Mouse (Mus musculus): ENCODE data around the gene Akt1s1. TPM values are rescaled to one million over a fixed set of nuclear protein-coding genes. Genes with fewer than 3 reads are reported as not detected.

Akt1s1 gene
- 1 to 10 TPM; 1.2 to 3.1 TPM for polyA plus RNA-seq (2017; shearing (Covaris generic))

DNA sequence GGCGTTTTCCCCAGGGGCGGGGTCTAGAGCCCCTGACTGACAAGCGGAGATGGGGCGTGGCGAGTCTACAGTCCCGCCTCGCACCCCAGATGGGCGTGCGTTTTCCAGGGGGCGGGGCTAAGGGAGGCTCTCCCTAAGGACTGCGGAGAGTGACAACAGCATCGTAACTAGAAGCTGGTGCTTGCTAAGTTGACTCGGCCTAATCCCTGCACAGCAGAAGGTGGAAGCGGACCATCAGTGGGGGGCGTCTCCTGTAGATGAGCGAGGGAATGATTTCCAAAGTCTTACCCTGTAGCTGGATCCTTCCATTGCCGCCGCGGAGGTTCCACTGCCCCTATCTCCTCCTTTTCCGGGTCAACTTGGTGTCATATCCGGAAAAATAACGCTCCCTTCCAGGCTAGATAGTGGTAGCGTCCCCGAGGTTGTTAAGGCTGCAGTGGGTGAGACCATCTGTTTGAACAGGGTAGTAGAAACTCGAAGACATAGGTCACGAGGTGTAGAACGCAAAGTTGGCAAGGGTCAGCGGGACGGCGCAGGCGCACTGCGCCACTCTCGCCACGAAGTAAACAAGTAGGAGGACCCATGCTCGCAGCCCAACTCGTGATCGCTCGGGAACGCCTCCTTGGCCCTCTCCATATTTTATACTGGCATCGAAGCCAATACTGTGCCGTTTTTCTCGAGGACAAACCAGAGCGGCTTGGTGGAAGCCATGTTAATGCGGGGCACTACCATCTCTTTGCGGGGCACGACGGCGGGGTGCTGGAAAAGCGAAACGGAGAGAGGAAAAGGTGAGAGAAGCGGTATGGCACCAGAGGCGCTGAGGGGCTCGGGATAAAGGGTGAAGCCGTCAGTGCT, at the start of gene Akt1s1, which contains the start of gene Tbc1d17:
Gene Akt1s1, plus strand, starts transcription at position 431 of the 855 bp plus-strand sequence.
Gene Tbc1d17, minus strand, starts transcription at position 519 of the 855 bp plus-strand sequence.
- ATAC-seq: peak; percentile 79

- no peak for ATAC-seq
Observed at GRCm38 (mm10) chr7:44808927-44809326, 39.9 kb upstream of the Akt1s1 start.

DNA sequence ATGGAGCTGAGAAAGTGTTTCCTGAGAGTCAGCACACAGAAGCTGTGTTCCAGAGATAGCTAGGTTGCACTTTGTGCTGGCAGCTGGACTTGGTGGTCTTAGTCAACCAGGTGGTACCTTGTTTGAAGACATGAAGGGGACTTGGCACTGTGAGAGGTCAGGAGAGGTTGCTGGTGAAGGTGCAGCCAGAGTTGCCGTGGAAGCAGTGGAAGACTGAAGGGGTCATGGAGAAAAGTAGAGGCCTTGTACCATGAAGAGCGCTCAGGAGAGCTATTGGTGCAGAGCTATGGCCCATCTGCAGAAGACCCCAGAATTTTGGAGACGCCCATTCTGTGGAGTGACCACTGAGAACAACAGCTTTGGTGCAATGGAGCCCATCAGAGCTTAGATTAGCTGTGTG, 39.3 kb upstream of the Akt1s1 start:
- ATAC-seq: no peak

GRCm38 (mm10) chr7:44810365-44810764, 38.4 kb upstream of the Akt1s1 start:
- no peak for ATAC-seq

DNA sequence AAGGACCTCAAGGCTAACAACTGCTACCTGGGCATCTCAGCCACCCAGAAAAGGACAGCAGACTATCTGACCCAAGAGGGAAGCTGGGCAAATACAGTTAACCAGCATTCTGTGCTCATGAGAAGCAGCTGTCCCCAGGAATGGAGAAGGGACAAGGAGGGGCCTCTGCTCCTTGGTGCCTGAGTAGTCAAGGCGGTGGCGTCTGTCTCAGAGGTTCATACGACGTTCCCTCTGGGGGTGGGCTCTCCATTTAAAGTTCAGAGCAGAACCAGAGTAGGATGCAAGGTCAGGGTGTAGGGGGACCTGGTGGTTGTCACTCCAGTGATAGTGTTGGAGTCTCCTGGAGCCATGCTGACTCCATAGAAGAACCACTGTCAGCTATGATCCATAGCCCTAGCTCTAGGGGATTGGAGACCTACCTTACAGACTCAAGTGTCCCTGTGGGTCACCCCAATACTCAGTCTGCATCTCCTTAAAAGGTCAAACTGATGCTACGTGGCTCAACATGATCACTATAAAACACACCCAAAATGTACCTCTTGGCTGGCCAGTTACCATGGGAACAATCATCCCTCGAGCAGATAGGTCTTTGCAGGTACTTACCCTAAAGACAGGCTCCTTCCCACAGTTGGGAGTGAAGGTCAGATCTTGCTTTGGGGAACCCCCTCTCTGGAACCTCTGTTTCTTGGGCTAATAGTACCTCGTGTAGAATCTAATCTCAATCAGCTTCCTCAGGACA, 37.8 kb upstream of the Akt1s1 start:
- no peak for ATAC-seq

DNA sequence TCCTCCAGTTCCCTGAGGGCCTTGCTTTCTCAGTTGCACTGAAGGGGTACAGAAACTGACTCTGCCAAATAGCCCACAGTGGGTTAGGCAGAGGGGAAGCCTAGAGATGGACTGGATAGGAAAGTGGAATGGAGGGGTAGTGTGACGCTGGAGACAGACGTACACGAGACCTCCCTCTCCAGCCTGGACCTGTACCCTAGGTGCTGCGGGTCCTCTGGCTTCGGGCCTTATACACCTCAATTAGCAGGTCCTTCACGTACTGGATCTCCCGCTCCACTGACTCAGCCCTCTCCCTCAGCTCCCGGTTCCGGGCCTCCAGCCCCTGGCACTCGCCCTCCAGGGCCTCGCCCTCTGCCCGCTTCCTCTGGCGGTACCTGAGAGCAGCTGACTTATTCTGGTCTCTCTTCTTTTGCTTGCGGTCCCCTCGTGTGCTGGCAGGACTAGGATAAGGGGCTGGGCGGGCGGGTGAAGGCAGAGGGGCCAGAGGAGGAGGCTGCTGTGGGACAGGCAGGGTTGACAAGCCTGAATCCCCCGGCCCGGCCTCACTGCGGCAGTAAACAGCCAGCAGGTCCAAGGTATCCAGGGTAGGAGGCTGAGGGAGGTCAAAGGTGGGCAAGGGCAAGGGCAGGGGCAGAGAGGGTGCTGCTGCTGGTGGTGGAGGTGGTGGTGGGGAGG, 36.0 kb upstream of the Akt1s1 start:
- no peak for ATAC-seq

DNA sequence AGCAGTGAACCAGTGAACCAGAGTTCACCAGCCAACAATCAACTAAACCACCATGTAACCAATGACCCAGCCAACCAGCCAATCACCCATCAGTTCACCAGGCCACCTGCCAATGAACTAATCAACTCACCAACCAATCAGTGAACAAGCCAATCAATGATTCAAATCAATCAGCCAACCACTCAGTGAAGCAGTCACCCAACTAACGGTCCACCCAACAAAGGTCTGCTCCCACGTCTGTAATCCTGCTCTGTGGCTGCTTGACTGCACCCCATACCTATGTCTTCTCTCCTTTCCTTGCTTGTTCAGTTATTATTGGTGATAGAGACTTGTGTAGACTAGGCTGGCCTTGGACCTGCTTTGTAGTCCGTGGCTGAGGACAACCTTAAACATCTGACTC, 34.8 kb upstream of the Akt1s1 start:
- ATAC-seq: no peak

DNA sequence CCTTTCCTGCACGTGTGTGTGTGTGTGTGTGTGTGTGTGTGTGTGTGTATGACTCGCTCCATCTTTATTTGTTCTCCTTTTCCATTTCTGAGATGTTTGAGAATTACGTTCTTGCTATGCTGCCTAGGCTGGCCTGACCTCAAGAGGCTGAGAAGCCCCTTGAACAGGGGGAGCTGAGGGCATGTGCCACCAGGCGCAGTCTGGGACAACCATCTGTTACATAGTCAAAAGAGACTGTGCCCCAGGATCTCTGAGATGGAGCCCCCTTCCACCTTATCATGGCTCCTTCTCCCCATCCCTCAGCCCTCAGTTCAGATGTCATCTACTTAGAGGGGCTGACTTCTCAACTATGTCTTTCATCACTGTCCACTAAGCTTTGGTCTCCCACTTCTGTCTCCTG, 34.4 kb upstream of the Akt1s1 start:
- no peak for ATAC-seq

GRCm38 (mm10) chr7:44814952-44815553, 33.7 kb upstream of the Akt1s1 start:
- no peak for ATAC-seq

- peak; percentile 94 for ATAC-seq
Observed at GRCm38 (mm10) chr7:44815721-44816469, 32.9 kb upstream of the Akt1s1 start, which contains the start of the genes Nup62 and Il4i1. TSS of gene Nup62 (plus strand) at chr7:44816088. TSS of gene Il4i1 (plus strand) at chr7:44816387.

DNA sequence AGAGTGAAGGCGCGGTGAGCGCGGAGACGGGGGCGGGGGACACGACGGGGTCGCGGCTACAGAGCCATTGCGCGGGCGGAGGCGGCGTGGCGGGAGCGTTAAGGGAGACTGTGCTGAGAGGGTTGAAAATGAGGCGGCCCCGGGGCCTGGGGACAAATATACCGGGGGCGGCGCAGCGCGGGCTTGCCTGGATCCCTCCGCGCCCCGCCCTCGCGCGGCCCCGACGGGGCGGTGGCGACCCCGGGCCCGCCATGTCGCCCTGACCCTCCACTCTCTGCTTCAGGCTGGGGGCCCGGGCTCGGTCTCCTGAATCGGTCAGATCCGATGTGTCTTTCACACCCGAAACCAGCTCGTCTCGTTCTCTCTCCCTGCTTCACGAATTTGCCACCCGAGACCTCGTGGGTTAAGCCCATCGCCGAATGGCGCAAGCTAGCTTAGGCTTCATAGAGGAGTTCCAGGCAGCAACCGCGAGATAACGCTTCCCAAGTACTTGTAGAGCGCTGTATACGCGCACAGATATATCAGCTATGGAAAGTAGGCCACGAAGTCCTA, 32.2 kb upstream of the Akt1s1 start, which contains the start of gene Atf5:
Gene Atf5, minus strand, starts transcription at position 189 of the 552 bp plus-strand sequence.
- no peak for ATAC-seq

- ATAC-seq: no peak
Observed at GRCm38 (mm10) chr7:44817441-44817840, 31.4 kb upstream of the Akt1s1 start.

DNA sequence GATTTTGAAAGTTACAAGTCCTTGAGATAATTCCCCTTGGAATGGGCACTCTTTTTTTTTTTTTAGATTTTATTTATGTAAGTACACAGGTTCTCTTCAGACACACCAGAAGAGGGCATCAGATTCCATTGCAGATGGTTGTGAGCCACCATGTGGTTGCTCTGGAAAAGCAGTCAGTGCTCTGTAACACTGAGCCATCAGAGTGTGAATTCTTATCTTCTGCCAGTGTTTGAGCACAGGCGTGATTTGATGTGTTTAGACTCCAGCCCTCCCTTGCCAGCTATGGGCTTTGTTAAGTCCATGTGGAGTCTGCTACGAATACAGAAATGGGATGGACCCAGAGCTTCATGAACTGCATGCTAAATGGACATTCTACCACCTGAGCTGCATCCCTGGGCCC, 30.6 kb upstream of the Akt1s1 start:
- no peak for ATAC-seq

GRCm38 (mm10) chr7:44818751-44819235, 30.0 kb upstream of the Akt1s1 start:
- no peak for ATAC-seq

DNA sequence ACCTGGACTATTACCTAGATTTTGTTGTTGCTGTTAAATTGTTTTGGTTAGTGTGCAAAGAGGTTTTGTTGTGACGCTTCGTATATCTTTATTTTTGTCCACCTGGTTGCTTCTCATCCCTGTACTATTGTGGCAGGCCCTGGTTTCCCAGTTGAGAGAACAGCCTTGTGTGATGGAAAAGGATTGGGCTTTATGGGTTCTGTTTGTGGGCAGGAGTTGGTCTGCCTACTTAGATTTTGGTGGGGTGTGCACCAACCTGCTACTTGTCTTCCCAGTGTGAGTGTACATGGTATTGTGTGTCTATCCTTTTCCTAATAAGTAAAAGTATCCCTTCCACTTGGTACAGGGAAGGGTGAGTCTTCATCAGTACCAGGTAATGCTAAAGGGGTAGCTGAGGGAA, 29.4 kb upstream of the Akt1s1 start:
- no peak for ATAC-seq

DNA sequence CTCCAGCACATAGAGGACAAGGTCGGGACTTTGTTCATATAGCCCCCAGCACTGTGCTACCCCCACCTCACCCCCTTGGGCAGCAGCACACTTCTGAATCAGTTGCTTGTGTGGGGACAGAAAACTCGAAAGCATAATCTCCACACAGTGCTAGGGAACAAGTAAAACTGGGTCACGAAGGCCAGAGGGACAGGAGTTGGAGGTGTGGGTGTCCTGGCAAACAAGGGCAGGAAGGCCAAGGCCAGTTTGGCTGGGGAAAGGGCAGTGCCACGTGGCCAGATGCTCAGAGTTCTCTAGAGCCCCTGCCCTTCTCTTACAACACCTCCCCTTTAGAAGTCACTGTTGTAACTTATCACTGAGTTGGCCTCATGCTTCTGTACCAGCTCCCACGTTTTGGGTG, 28.9 kb upstream of the Akt1s1 start:
- ATAC-seq: no peak

GRCm38 (mm10) chr7:44820525-44820924, 28.3 kb upstream of the Akt1s1 start:
- ATAC-seq: no peak

DNA sequence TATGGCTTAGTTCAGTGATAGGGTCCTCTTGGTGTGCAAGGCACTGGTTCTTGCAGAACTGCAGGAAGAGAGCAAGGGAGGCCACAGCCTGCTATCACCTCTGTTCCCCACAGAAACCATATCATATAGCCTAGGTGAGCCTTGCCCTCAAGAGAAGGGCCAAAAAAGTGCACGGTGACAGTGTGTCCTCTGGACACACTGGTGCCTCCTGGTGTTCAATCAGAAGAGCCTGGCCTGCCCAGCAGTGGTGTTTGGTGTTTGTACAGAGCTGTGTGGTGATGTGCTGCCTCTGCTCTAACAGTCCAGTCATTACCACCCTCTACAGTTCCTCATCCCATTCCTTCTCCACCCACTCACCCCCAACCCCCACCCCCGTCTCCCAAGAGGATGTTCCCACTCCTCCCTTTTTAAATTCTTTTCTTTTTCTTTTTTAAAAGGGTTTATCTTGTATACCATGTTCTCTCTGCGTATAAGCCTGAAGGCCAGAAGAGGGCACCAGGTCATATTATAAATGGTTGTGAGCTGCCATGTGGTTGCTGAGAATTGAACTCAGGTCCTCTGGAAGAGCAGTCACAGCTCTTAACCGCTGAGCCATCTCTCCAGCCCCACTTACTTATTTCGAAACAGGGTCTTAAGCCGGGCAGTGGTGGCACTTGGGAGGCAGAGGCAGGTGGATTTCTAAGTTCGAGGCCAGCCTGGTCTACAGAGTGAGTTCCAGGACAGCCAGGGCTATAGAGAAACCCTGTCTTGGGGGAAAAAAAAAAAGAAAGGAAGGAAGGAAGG, 26.9 kb upstream of the Akt1s1 start:
- no peak for ATAC-seq

DNA sequence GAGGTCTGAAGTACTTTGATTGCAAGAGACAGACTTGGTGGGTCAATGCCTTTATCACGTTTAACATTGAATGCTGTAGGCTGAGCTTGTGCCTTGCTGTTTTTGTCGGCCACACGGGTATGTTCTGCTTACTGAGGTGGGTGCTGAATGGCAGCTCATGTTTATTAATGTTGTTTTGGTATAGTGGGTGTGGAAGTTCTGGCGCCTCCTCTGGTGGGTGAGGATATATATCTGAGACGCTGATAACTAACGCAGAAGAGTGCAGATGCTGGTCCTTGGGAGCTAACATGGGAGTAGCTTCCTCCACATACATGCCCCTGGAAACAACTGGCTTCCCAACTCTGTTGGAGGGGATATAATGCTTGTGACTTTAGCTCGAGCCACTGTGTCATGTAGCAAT, 25.4 kb upstream of the Akt1s1 start:
- ATAC-seq: no peak

DNA sequence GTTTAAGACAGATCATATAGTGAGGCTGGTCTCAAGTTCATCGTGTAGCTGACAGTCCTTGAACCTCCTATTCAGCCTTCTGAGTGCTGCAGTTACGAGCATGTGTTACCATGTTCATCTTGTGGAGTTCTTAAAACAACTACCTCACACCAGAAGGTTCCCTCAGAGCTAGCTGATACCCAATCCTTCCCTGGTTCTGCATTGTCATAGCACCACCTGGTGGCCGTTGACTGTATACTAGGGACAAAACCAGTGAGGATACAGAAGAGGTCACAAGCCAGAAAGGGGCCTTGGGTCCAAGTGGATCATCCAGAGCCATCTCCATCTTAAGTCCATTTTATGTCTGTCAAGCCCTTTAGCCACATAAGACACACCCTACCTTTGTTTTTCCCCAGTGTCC, 23.9 kb upstream of the Akt1s1 start:
- peak; percentile 92 for ATAC-seq

Data from CD4-positive, CD25-positive, alpha-beta regulatory T cell, adult 4 months (primary cell).